Mouse (Mus musculus) CH12.LX (cell line): ENCODE data around the gene Fitm2. TPM values are rescaled to one million over a fixed set of nuclear protein-coding genes. Genes with fewer than 3 reads are reported as not detected.

ENCODE experiments used
- DNase-seq: peaks from one replicate; pipeline ENCODE4 v3.0.0-alpha.2; 2013; ENCODE audit errors: extremely low read depth
- H3K27ac ChIP-seq: 2 replicates; pipeline ENCODE4 v1.5.1; 2012; ENCODE audit warnings: low read depth, mild to moderate bottlenecking, control low read depth, moderate library complexity; ENCODE audit not compliant: insufficient read depth
- H3K27me3 ChIP-seq: replicated peaks from 2 replicates; pipeline ENCODE3; 2012; ENCODE audit warnings: inconsistent platforms
- H3K36me3 ChIP-seq, 2 experiments: replicated peaks in 1 of 2; 2 replicates each; pipeline versions ENCODE3 to v1.6.1; 2012; ENCODE audit warnings: inconsistent platforms in 1 of 2, low read length in 1 of 2, mild to moderate bottlenecking in 1 of 2, mixed read lengths in 1 of 2, moderate library complexity in 1 of 2; ENCODE audit not compliant: control insufficient read depth in 1 of 2, insufficient read depth in 1 of 2
- H3K4me1 ChIP-seq, 2 experiments: 2 replicates each; pipeline ENCODE4 v1.6.1; 2012; ENCODE audit warnings: inconsistent platforms in 1 of 2, moderate library complexity in 1 of 2; ENCODE audit not compliant: insufficient read depth in 2 of 2, control insufficient read depth in 1 of 2
- H3K4me2 ChIP-seq: 2 replicates; pipeline ENCODE4 v1.6.1; 2012; ENCODE audit warnings: low read depth, mild to moderate bottlenecking, control low read depth; ENCODE audit not compliant: poor library complexity, insufficient read depth, severe bottlenecking
- H3K4me3 ChIP-seq, 3 experiments: fragments of 150-350 bp in 1 of 3; sonication (generic) in 1 of 3; replicated peaks in 1 of 3; 2 replicates each; pipeline versions ENCODE3 to v1.5.1; 2011 to 2012; ENCODE audit warnings: low read depth in 2 of 3, low read length in 2 of 3, mild to moderate bottlenecking in 2 of 3, moderate library complexity in 2 of 3, control low read depth in 1 of 3, improper control_type of control experiment in 1 of 3, inconsistent platforms in 1 of 3, mixed read lengths in 1 of 3; ENCODE audit not compliant: poor library complexity in 1 of 3
- H3K79me2 ChIP-seq: replicated peaks from 2 replicates; pipeline ENCODE4 v1.6.1; 2012; ENCODE audit warnings: mild to moderate bottlenecking, moderate library complexity; ENCODE audit not compliant: control insufficient read depth, poor library complexity, insufficient read depth, severe bottlenecking; ENCODE audit errors: extremely low read depth
- H3K9ac ChIP-seq: 2 replicates; pipeline ENCODE4 v1.6.1; 2012; ENCODE audit warnings: low read depth, mild to moderate bottlenecking, control low read depth, moderate library complexity; ENCODE audit not compliant: insufficient read depth
- H3K9me3 ChIP-seq: replicated peaks from 2 replicates; pipeline ENCODE3; 2012; ENCODE audit warnings: low read length, inconsistent platforms, mixed read lengths
- BHLHE40 ChIP-seq: IDR thresholded peaks from 2 replicates; pipeline ENCODE4 v1.6.1; 2011; ENCODE audit warnings: mild to moderate bottlenecking, low read depth, low read length, improper control_type of control experiment
- CHD1 ChIP-seq: IDR thresholded peaks from 2 replicates; pipeline ENCODE4 v1.6.1; 2012; ENCODE audit warnings: low read depth, low read length, improper control_type of control experiment, inconsistent platforms
- CTCF ChIP-seq, 2 experiments: IDR thresholded peaks in 1 of 2; conservative IDR thresholded peaks in 1 of 2; 2 replicates each; pipeline ENCODE4 v1.5.1; 2011 to 2012; ENCODE audit warnings: low read depth in 2 of 2, low read length in 2 of 2, improper control_type of control experiment in 1 of 2, inconsistent platforms in 1 of 2, mild to moderate bottlenecking in 1 of 2, moderate library complexity in 1 of 2
- E2F4 ChIP-seq: IDR thresholded peaks from 2 replicates; pipeline ENCODE4 v1.6.1; 2011; ENCODE audit warnings: low read depth, low read length, improper control_type of control experiment; ENCODE audit not compliant: insufficient replicate concordance
- ELF1 ChIP-seq: IDR thresholded peaks from 2 replicates; pipeline ENCODE4 v1.6.1; 2014; ENCODE audit warnings: low read depth, mild to moderate bottlenecking, inconsistent platforms, low read length, improper control_type of control experiment
- GABPA ChIP-seq: IDR thresholded peaks from 2 replicates; pipeline ENCODE4 v1.6.1; 2012; ENCODE audit warnings: low read depth, low read length, improper control_type of control experiment, inconsistent platforms; ENCODE audit not compliant: insufficient replicate concordance
- HCFC1 ChIP-seq: IDR thresholded peaks from 2 replicates; pipeline ENCODE4 v1.6.1; 2012; ENCODE audit warnings: low read depth, mild to moderate bottlenecking, inconsistent platforms, low read length, improper control_type of control experiment
- MAFK ChIP-seq: IDR thresholded peaks from 2 replicates; pipeline ENCODE4 v1.6.1; 2011; ENCODE audit warnings: low read length, improper control_type of control experiment; ENCODE audit not compliant: insufficient replicate concordance
- MAX ChIP-seq: IDR thresholded peaks from 2 replicates; pipeline ENCODE4 v1.6.1; 2011; ENCODE audit warnings: low read length, improper control_type of control experiment
- MEF2A ChIP-seq: IDR thresholded peaks from 2 replicates; pipeline ENCODE4 v1.6.1; 2014; ENCODE audit warnings: low read depth, mild to moderate bottlenecking, inconsistent platforms, low read length, improper control_type of control experiment, borderline replicate concordance
- MXI1 ChIP-seq: IDR thresholded peaks from 2 replicates; pipeline ENCODE4 v1.6.1; 2011; ENCODE audit warnings: mild to moderate bottlenecking, low read depth, low read length, improper control_type of control experiment
- MYC ChIP-seq: IDR thresholded peaks from 2 replicates; pipeline ENCODE4 v1.6.1; 2011; ENCODE audit warnings: low read depth, mild to moderate bottlenecking, improper control_type of control experiment, low read length
- NRF1 ChIP-seq: IDR thresholded peaks from 2 replicates; pipeline ENCODE4 v1.6.1; 2014; ENCODE audit warnings: low read depth, mild to moderate bottlenecking, inconsistent platforms, low read length, improper control_type of control experiment, moderate library complexity
- RAD21 ChIP-seq: IDR thresholded peaks from 2 replicates; pipeline ENCODE4 v1.6.1; 2011; ENCODE audit warnings: low read depth, mild to moderate bottlenecking, low read length, improper control_type of control experiment, moderate library complexity
- RCOR1 ChIP-seq: conservative IDR thresholded peaks from 2 replicates; pipeline ENCODE4 v1.6.1; 2012; ENCODE audit warnings: low read depth, mild to moderate bottlenecking, inconsistent platforms, low read length, improper control_type of control experiment
- SIN3A ChIP-seq: IDR thresholded peaks from 2 replicates; pipeline ENCODE4 v1.6.1; 2012; ENCODE audit warnings: low read length, improper control_type of control experiment, inconsistent platforms
- TBP ChIP-seq: conservative IDR thresholded peaks from 2 replicates; pipeline ENCODE4 v1.6.1; 2011; ENCODE audit warnings: low read depth, low read length, improper control_type of control experiment
- TCF12 ChIP-seq: IDR thresholded peaks from 2 replicates; pipeline ENCODE4 v1.6.1; 2014; ENCODE audit warnings: low read depth, mild to moderate bottlenecking, inconsistent platforms, low read length, improper control_type of control experiment
- USF2 ChIP-seq: conservative IDR thresholded peaks from 2 replicates; pipeline ENCODE4 v1.6.1; 2011; ENCODE audit warnings: low read depth, low read length, improper control_type of control experiment
- ZC3H11A ChIP-seq: IDR thresholded peaks from 2 replicates; pipeline ENCODE4 v1.6.1; 2012; ENCODE audit warnings: low read depth, mild to moderate bottlenecking, inconsistent platforms, low read length, improper control_type of control experiment
- ZKSCAN1 ChIP-seq: IDR thresholded peaks from 2 replicates; pipeline ENCODE4 v1.6.1; 2012; ENCODE audit warnings: low read depth, inconsistent platforms, low read length, improper control_type of control experiment, borderline replicate concordance
- ZMIZ1 ChIP-seq: IDR thresholded peaks from 2 replicates; pipeline ENCODE4 v1.6.1; 2012; ENCODE audit warnings: low read depth, mild to moderate bottlenecking, inconsistent platforms, low read length, improper control_type of control experiment
- dilution Hi-C: fragments of 300-500 bp; cut with MboI; formaldehyde crosslinking; loops from 2 replicates; pipeline ENCODE4 v1.14.3; 2020; ENCODE audit warnings: low sequenced_read_pairs; ENCODE audit not compliant: extremely low pct_unique_long_range_greater_than_20kb, extremely low pct_ligation_motif_present
- in situ Hi-C: fragments of 300-500 bp; cut with MboI; formaldehyde crosslinking; loops from 3 replicates; pipeline ENCODE4 v1.14.3; 2019; ENCODE audit warnings: low sequenced_read_pairs, low pct_ligation_motif_present, low pct_unique_long_range_greater_than_20kb, mixed read lengths
- polyA plus RNA-seq: library from polyadenylated mRNA; unstranded; fragments of >175 nt; gene quantifications from 2 replicates; pipeline ENCODE4 v1.2.1, GENCODE M21; 2012; ENCODE audit warnings: low read depth; ENCODE audit not compliant: insufficient read length
- total RNA-seq, 2 experiments: library from RNA; depleted of rRNA; stranded (reverse); fragments of 300-350 nt in 1 of 2; fragments of >200 nt in 1 of 2; gene quantifications; 2 replicates each; pipeline ENCODE4 v1.2.3; 2012 to 2014

The Fitm2 gene
- total and polyA plus RNA-seq, 3 experiments: 3.9 to 5.5 (median 5.0) TPM

GRCm38 (mm10) chr2:163449276-163449675 is 23.2 kb downstream of the Fitm2 start:
- H3K79me2 ChIP-seq: no peaks in the 10 kb centered on the region
- no peak overlapping the region for H3K4me2 ChIP-seq
- H3K27me3 ChIP-seq: peaks cover 95% of the 10 kb centered on the region
- H3K4me1 ChIP-seq: no peaks in the 10 kb centered on the region
- H3K36me3 ChIP-seq: no peaks in the 10 kb centered on the region
- in situ Hi-C loops: no loop called here
- dilution Hi-C loops: no loop called here
- TF ChIP-seq MAFK: no peak
- no peak for TF ChIP-seq ZC3H11A
- TF ChIP-seq TCF12: 0 out of 2 replicates have a peak, but pooled peaks have one; percentile 21
- no peak for DNase-seq
- H3K4me3 ChIP-seq: no peak overlapping the region
- no peak overlapping the region for H3K9ac ChIP-seq
- no peaks in the 10 kb centered on the region for H3K9me3 ChIP-seq
- no peak overlapping the region for H3K27ac ChIP-seq

GRCm38 (mm10) chr2:163447375-163447774 is 25.1 kb downstream of the Fitm2 start:
- Histone ChIP-seq H3K4me2 (no peak overlapping the region), H3K36me3 (no peaks in the 10 kb centered on the region), H3K27me3 (peaks cover 95% of the 10 kb centered on the region)
- DNase-seq: no peak
- no peak for TF ChIP-seq ELF1
- TF ChIP-seq BHLHE40: no peak
- TF ChIP-seq RAD21: no peak
- no peak for TF ChIP-seq USF2
- no peak for TF ChIP-seq E2F4
- no peak for TF ChIP-seq MYC
- TF ChIP-seq ZMIZ1: no peak
- TF ChIP-seq HCFC1: no peak
- TF ChIP-seq ZKSCAN1: no peak
- TF ChIP-seq ZC3H11A: no peak
- no peak for TF ChIP-seq CHD1
- no peak for TF ChIP-seq SIN3A
- TF ChIP-seq MAX: no peak
- no peak for TF ChIP-seq MXI1
- TF ChIP-seq TBP: no peak
- TF ChIP-seq NRF1: no peak
- TF ChIP-seq RCOR1: no peak
- TF ChIP-seq CTCF (conservative IDR thresholded peaks at IDR 0.05 in 1 of 2, IDR thresholded peaks at IDR 0.05 in 1 of 2; ENCODE audit: low read depth in 2 of 2, low read length in 2 of 2): no peak
- no peak for TF ChIP-seq GABPA
- no peak for TF ChIP-seq MEF2A
- TF ChIP-seq, all 38 proteins: peak for 0
- in situ Hi-C loops: no loop called here
- no peak overlapping the region for H3K4me3 ChIP-seq
- H3K4me1 ChIP-seq: no peaks in the 10 kb centered on the region
- no peak overlapping the region for H3K9ac ChIP-seq
- no peaks in the 10 kb centered on the region for H3K9me3 ChIP-seq
- H3K79me2 ChIP-seq: no peaks in the 10 kb centered on the region
- dilution Hi-C loops: no loop called here
- H3K27ac ChIP-seq: no peak overlapping the region
